Mouse (Mus musculus) forebrain, embryonic 13.5 days (tissue): ENCODE measurements around the gene Ngb. TPM values are rescaled to one million over a fixed set of nuclear protein-coding genes. Genes with fewer than 3 reads are reported as not detected.
A peak's percentile ranks its signal among the peaks of the same experiment; 100 is the strongest.

ENCODE experiments used
- ATAC-seq: fragments of 200-750 bp; cut with Nextera tagmentation; 2 replicates; pipeline ENCODE4 v1.8.0; 2017
- H3K27ac ChIP-seq: fragments of 300-500 bp; sonication (generic); 2 replicates; pipeline ENCODE4 v1.5.1; 2015; ENCODE audit warnings: inconsistent platforms, mild to moderate bottlenecking, moderate library complexity
- H3K27me3 ChIP-seq: fragments of 300-500 bp; sonication (generic); 2 replicates; pipeline ENCODE4 v1.6.1; 2015; ENCODE audit warnings: mild to moderate bottlenecking, inconsistent platforms
- H3K36me3 ChIP-seq: fragments of 300-500 bp; sonication (generic); 2 replicates; pipeline ENCODE4 v1.6.1; 2015; ENCODE audit warnings: mild to moderate bottlenecking, inconsistent platforms; ENCODE audit not compliant: poor library complexity, severe bottlenecking
- H3K4me1 ChIP-seq: fragments of 300-500 bp; sonication (generic); 2 replicates; pipeline ENCODE4 v1.6.1; 2015; ENCODE audit warnings: inconsistent platforms
- H3K4me2 ChIP-seq: fragments of 300-500 bp; sonication (generic); 2 replicates; pipeline ENCODE4 v1.6.1; 2015; ENCODE audit warnings: inconsistent platforms, mild to moderate bottlenecking, moderate library complexity
- H3K4me3 ChIP-seq: fragments of 300-500 bp; sonication (generic); 2 replicates; pipeline ENCODE4 v1.5.1; 2015; ENCODE audit warnings: mild to moderate bottlenecking, inconsistent platforms
- H3K9ac ChIP-seq: fragments of 300-500 bp; sonication (generic); 2 replicates; pipeline ENCODE4 v1.6.1; 2015; ENCODE audit warnings: mild to moderate bottlenecking, inconsistent platforms
- H3K9me3 ChIP-seq: fragments of 300-500 bp; sonication (generic); replicated peaks from 2 replicates; pipeline ENCODE4 v1.6.1; 2016; ENCODE audit warnings: inconsistent platforms
- WGBS: fragments of 180-500 bp; shearing (Covaris S2); methylation state at CpG from one replicate; pipeline ENCODE4 v1.1.7; 2015; 5-methylcytosine and 5-hydroxymethylcytosine counted together
- polyA plus RNA-seq: library from polyadenylated mRNA; unstranded; fragments of >200 nt; fragmentation: Nextera tagmentation; extraction: Ambion mirVana; gene quantifications from 2 replicates; pipeline ENCODE4 v1.2.1, GENCODE M21; 2015

Ngb gene
- polyA plus RNA-seq, 1 experiment from 2014 or later, result 0.66 TPM

- WGBS, result 59% methylated on average over 3 of the region's 3 CpGs
- no peaks in the 10 kb centered on the region for H3K9me3 ChIP-seq
- no peak for ATAC-seq
Observed at GRCm38 (mm10) chr12:87131619-87132018, 29.3 kb upstream of the Ngb start.

GRCm38 (mm10) chr12:87131181-87131580 is 28.8 kb upstream of the Ngb start:
- no peak overlapping the region for H3K4me2 ChIP-seq
- ATAC-seq, result peak; percentile 43; the same call in 1 of the 2 replicates
- H3K27ac ChIP-seq, result peak overlapping the region; percentile 57; the same call in 1 of the 2 replicates
- H3K4me1 ChIP-seq, result peaks cover 12% of the 10 kb centered on the region
- H3K27me3 ChIP-seq, result no peaks in the 10 kb centered on the region
- 41% methylated on average over 2 of the region's 2 CpGs for WGBS
- H3K4me3 ChIP-seq, result no peak overlapping the region
- peak overlapping the region; percentile 34; the same call in 1 of the 2 replicates for H3K9ac ChIP-seq
- no peaks in the 10 kb centered on the region for H3K9me3 ChIP-seq
- H3K36me3 ChIP-seq, result peaks cover 55% of the 10 kb centered on the region

More at GRCm38 (mm10) chr12:87131619-87132018, 29.3 kb upstream of the Ngb start:
- H3K36me3 ChIP-seq, result peaks cover 55% of the 10 kb centered on the region
- H3K9ac ChIP-seq, result peak overlapping the region; percentile 34; the same call in 1 of the 2 replicates
- H3K4me1 ChIP-seq, result peaks cover 12% of the 10 kb centered on the region
- no peak overlapping the region for H3K4me3 ChIP-seq
- H3K27me3 ChIP-seq, result no peaks in the 10 kb centered on the region
- no peak overlapping the region for H3K4me2 ChIP-seq
- H3K27ac ChIP-seq, result peak overlapping the region; percentile 57; the same call in 1 of the 2 replicates

- Histone ChIP-seq H3K27me3 (no peaks in the 10 kb centered on the region), H3K36me3 (peaks cover 53% of the 10 kb centered on the region), H3K4me3 (no peak overlapping the region), H3K4me1 (peaks cover 12% of the 10 kb centered on the region), H3K27ac (no peak overlapping the region), H3K4me2 (no peak overlapping the region), H3K9ac (no peak overlapping the region), H3K9me3 (no peaks in the 10 kb centered on the region)
- WGBS, result 94% methylated on average over 4 of the region's 4 CpGs
- no peak for ATAC-seq
Observed at GRCm38 (mm10) chr12:87130224-87130623, 27.9 kb upstream of the Ngb start.

GRCm38 (mm10) chr12:87127256-87127655 is 24.9 kb upstream of the Ngb start:
- Histone ChIP-seq H3K36me3 (peaks cover 56% of the 10 kb centered on the region), H3K9ac (no peak overlapping the region), H3K4me3 (no peak overlapping the region), H3K4me2 (no peak overlapping the region), H3K27ac (no peak overlapping the region), H3K4me1 (peaks cover 11% of the 10 kb centered on the region), H3K27me3 (no peaks in the 10 kb centered on the region), H3K9me3 (no peaks in the 10 kb centered on the region)
- WGBS, result 62% methylated on average over 4 of the region's 4 CpGs
- no peak for ATAC-seq

GRCm38 (mm10) chr12:87121918-87122589 is 19.7 kb upstream of the Ngb start:
- no peaks in the 10 kb centered on the region for H3K9me3 ChIP-seq
- H3K27me3 ChIP-seq, result no peaks in the 10 kb centered on the region
- H3K4me1 ChIP-seq, result no peaks in the 10 kb centered on the region
- peaks cover 56% of the 10 kb centered on the region for H3K36me3 ChIP-seq
- no peak overlapping the region for H3K9ac ChIP-seq
- 95% methylated on average over 4 of the region's 4 CpGs for WGBS
- H3K4me2 ChIP-seq, result no peak overlapping the region
- H3K27ac ChIP-seq, result no peak overlapping the region
- no peak for ATAC-seq
- H3K4me3 ChIP-seq, result no peak overlapping the region

- no peak overlapping the region for H3K4me3 ChIP-seq
- no peak overlapping the region for H3K9ac ChIP-seq
- peaks cover under 1% of the 10 kb centered on the region; the same call in 1 of the 2 replicates for H3K4me1 ChIP-seq
- H3K4me2 ChIP-seq, result no peak overlapping the region
- H3K36me3 ChIP-seq, result peaks cover 26% of the 10 kb centered on the region
- ATAC-seq, result peak; percentile 30; the same call in 1 of the 2 replicates
- no peak overlapping the region for H3K27ac ChIP-seq
- 22% methylated on average over 3 of the region's 3 CpGs for WGBS
- H3K9me3 ChIP-seq, result no peaks in the 10 kb centered on the region
- peaks cover 7% of the 10 kb centered on the region for H3K27me3 ChIP-seq
Observed at GRCm38 (mm10) chr12:87107357-87107977, 5.1 kb upstream of the Ngb start.

GRCm38 (mm10) chr12:87104796-87105195 is 2.5 kb upstream of the Ngb start:
- no peak for ATAC-seq
- Histone ChIP-seq H3K27ac (no peak overlapping the region), H3K4me1 (peaks cover 9% of the 10 kb centered on the region), H3K4me3 (no peak overlapping the region), H3K27me3 (peaks cover 32% of the 10 kb centered on the region), H3K9me3 (no peaks in the 10 kb centered on the region), H3K4me2 (no peak overlapping the region), H3K9ac (no peak overlapping the region), H3K36me3 (peaks cover 14% of the 10 kb centered on the region)
- WGBS, result 96% methylated on average over 4 of the region's 4 CpGs

GRCm38 (mm10) chr12:87103471-87103870 is 1.1 kb upstream of the Ngb start:
- H3K27me3 ChIP-seq, result peaks cover 32% of the 10 kb centered on the region
- H3K27ac ChIP-seq, result no peak overlapping the region
- H3K9ac ChIP-seq, result no peak overlapping the region
- 94% methylated on average over 4 of the region's 4 CpGs for WGBS
- no peak for ATAC-seq
- H3K36me3 ChIP-seq, result peaks cover 4% of the 10 kb centered on the region; the same call in 1 of the 2 replicates
- peaks cover 9% of the 10 kb centered on the region for H3K4me1 ChIP-seq
- H3K4me2 ChIP-seq, result no peak overlapping the region
- no peaks in the 10 kb centered on the region for H3K9me3 ChIP-seq
- no peak overlapping the region for H3K4me3 ChIP-seq

- peaks cover 9% of the 10 kb centered on the region for H3K4me1 ChIP-seq
- no peak overlapping the region for H3K27ac ChIP-seq
- no peak for ATAC-seq
- WGBS, result 84% methylated on average over 4 of the region's 4 CpGs
- no peaks in the 10 kb centered on the region for H3K9me3 ChIP-seq
- H3K27me3 ChIP-seq, result peaks cover 32% of the 10 kb centered on the region
- no peak overlapping the region for H3K4me3 ChIP-seq
- H3K9ac ChIP-seq, result no peak overlapping the region
- no peak overlapping the region for H3K4me2 ChIP-seq
- no peaks in the 10 kb centered on the region for H3K36me3 ChIP-seq
Observed at GRCm38 (mm10) chr12:87100331-87100730, 2.0 kb downstream of the Ngb start.

- no peak for ATAC-seq
- Histone ChIP-seq H3K4me3 (no peak overlapping the region), H3K27ac (no peak overlapping the region), H3K9ac (no peak overlapping the region), H3K27me3 (no peaks in the 10 kb centered on the region), H3K36me3 (no peaks in the 10 kb centered on the region), H3K4me1 (no peaks in the 10 kb centered on the region), H3K9me3 (no peaks in the 10 kb centered on the region), H3K4me2 (no peak overlapping the region)
- WGBS, result 80% methylated on average over 6 of the region's 6 CpGs
Observed at GRCm38 (mm10) chr12:87093671-87094070, 8.7 kb downstream of the Ngb start.

GRCm38 (mm10) chr12:87093249-87093648 is 9.1 kb downstream of the Ngb start:
- Histone ChIP-seq H3K4me3 (no peak overlapping the region), H3K36me3 (no peaks in the 10 kb centered on the region), H3K4me2 (no peak overlapping the region), H3K9ac (no peak overlapping the region), H3K27ac (no peak overlapping the region), H3K9me3 (no peaks in the 10 kb centered on the region), H3K4me1 (no peaks in the 10 kb centered on the region), H3K27me3 (no peaks in the 10 kb centered on the region)
- no peak for ATAC-seq
- WGBS, result 84% methylated on average over 4 of the region's 4 CpGs

- no peak for ATAC-seq
- H3K4me1 ChIP-seq, result no peaks in the 10 kb centered on the region
- WGBS, result 93% methylated on average over 2 of the region's 2 CpGs
- no peak overlapping the region for H3K4me2 ChIP-seq
- no peaks in the 10 kb centered on the region for H3K27me3 ChIP-seq
- H3K27ac ChIP-seq, result no peak overlapping the region
- no peaks in the 10 kb centered on the region for H3K9me3 ChIP-seq
- H3K4me3 ChIP-seq, result no peak overlapping the region
- no peak overlapping the region for H3K9ac ChIP-seq
- no peaks in the 10 kb centered on the region for H3K36me3 ChIP-seq
Observed at GRCm38 (mm10) chr12:87091916-87092315, 10.4 kb downstream of the Ngb start.
